Mouse (Mus musculus) ES-Bruce4 (cell line): ENCODE measurements around the gene Arl8b.

ENCODE experiments used
- CTCF ChIP-seq: IDR thresholded peaks from one replicate; pipeline ENCODE4 v1.8.1; 2011; ENCODE audit warnings: low read depth, low read length
- EP300 ChIP-seq: IDR thresholded peaks from 2 replicates; pipeline ENCODE4 v1.6.1; 2011; ENCODE audit warnings: low read depth, low read length; ENCODE audit not compliant: insufficient read depth
- POLR2A ChIP-seq: IDR thresholded peaks from one replicate; pipeline ENCODE4 v1.8.1; 2011; ENCODE audit warnings: low read length; ENCODE audit not compliant: insufficient read depth

- TF ChIP-seq EP300 (no peak), POLR2A (no peak), CTCF (no peak)
These were observed 29.2 kb downstream of the Arl8b start for GRCm38 (mm10) chr6:108812134-108812533.
